Mouse (Mus musculus): Measurements from ENCODE around the gene E130208F15Rik. TPM values are rescaled to one million over a fixed set of nuclear protein-coding genes. Genes with fewer than 3 reads are reported as not detected.
A peak's percentile ranks its signal among the peaks of the same experiment; 100 is the strongest.

Gene E130208F15Rik
- polyA plus RNA-seq, 1 experiment: 0.81 TPM

DNA sequence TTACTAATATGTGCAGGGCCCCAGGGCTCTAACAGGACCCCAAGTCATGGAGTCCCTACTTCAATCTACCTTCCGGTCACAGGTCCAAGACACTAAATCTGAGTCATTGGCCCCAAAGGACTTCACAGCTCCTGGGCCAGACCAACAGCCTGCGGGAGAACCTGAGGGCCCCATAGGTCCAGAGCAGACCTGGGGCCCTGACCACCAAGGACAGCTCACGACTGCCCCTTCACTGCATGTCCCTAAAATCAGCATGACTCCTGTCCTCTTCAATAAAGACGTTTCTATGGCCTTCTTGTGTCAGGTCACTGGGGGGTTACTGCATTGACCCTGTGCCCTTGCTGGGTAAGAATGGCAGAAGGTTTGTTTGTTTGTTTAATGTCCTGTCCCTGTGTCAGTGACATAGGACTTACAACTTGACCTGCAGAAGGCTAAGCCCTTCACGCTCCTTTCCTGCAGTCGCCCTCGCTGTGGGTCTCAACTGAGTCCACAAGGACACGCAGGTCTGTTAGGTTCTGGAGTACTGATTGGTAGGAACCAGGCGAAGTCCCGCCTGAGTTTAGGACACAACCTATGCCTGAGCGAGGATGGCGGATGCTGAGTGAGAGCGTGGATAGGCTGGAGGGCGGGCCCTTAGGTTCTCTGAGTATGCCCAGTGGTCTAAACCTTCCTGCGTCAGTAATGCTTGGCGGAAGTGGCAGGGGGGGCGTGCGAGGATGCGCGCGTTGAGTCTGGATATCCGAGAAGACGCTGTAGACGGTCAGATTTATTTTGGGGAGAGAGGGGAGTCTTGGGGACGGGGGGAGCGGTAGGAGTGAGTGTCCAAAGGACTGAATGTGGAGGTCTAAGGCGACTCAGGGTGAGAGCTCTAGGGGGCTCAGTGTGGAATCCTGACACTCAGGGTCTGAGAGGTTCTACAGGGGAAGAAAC, 13.2 kb upstream of the E130208F15Rik start, which contains the start of gene Alkbh6:
Alkbh6 (plus strand) TSS at position 642 of the 930 bp plus-strand sequence.
- H3K4me3 ChIP-seq (ENCODE audit: insufficient read depth, poor library complexity, severe bottlenecking): peak within 1 kb of the TSS; percentile 60
- H3K36me3 ChIP-seq (ENCODE audit: control insufficient read depth, insufficient read depth): no peaks in the 10 kb centered on the region
- peak within 1 kb of the TSS; percentile 66 for H3ac ChIP-seq (ENCODE audit: control insufficient read depth, insufficient read length, low read depth)
- H3K79me3 ChIP-seq (ENCODE audit: low read depth): no peaks in the 10 kb centered on the region
- no peaks in the 10 kb centered on the region for H3K27me3 ChIP-seq (ENCODE audit: control insufficient read depth, insufficient read depth, insufficient read length)
- TF ChIP-seq FOSL1 (IDR thresholded peaks at IDR 0.05; ENCODE audit: insufficient read depth, low read length, poor library complexity, severe bottlenecking): no peak
- TF ChIP-seq MAX (IDR thresholded peaks at IDR 0.05): no peak
- no peak for TF ChIP-seq USF1 (IDR thresholded peaks at IDR 0.05; ENCODE audit: low read depth)
- no peak for TF ChIP-seq CEBPB (IDR thresholded peaks at IDR 0.05; ENCODE audit: low read depth)
- TF ChIP-seq MYOG (IDR thresholded peaks at IDR 0.05; ENCODE audit: control insufficient read depth, extremely low read depth, insufficient read length): no peak
- H3K79me2 ChIP-seq (ENCODE audit: control insufficient read depth, insufficient read depth): peaks cover 5% of the 10 kb centered on the region

DNA sequence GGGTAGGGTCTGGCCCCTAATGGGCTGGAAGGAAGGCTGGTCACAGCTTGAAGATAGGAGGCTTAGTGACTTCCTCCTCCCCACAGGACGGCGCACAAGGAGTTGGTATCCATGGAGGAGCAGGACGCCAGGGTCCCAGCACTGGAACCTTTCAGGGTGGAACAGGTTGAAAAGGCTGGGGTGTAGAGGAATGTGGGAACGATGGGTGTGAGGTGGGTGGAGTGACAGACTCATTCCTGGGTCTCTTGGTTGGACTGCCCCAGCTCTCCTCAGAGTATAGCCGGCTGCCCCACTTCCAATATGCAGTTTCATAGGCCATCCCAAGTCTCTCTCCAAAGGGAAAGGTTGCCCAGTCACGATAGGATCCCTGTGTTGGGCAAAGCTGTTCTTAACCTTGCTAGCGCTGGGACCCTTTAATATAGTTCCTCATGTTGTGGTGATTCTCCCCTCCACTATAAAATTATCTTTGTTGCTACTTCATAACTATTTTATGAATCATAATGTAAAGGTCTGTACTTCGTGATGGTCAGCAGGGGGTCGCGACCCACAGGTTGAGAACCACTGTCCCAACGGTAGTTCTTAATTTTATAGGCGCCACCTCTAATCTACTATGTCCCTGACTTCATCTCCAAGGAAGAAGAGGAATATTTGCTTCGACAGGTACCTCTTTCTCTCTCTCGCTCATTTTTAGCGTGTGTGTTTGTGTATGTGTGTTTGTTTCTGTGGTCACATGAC, 12.0 kb upstream of the E130208F15Rik start:
- no peaks in the 10 kb centered on the region for H3K27me3 ChIP-seq (ENCODE audit: control insufficient read depth, insufficient read depth, insufficient read length)
- H3K79me2 ChIP-seq (ENCODE audit: control insufficient read depth, insufficient read depth): peaks cover 5% of the 10 kb centered on the region
- TF ChIP-seq CEBPB (IDR thresholded peaks at IDR 0.05; ENCODE audit: low read depth) (no peak), MYOD1 (IDR thresholded peaks at IDR 0.05; ENCODE audit: control insufficient read depth, insufficient read length, low read depth) (no peak), CTCF (IDR thresholded peaks at IDR 0.05; ENCODE audit: control insufficient read depth, insufficient read depth, insufficient read length) (no peak), FOSL1 (IDR thresholded peaks at IDR 0.05; ENCODE audit: insufficient read depth, low read length, poor library complexity, severe bottlenecking) (no peak), MAX (IDR thresholded peaks at IDR 0.05) (no peak), MYOG (IDR thresholded peaks at IDR 0.05; ENCODE audit: control insufficient read depth, extremely low read depth, insufficient read length) (no peak), USF1 (IDR thresholded peaks at IDR 0.05; ENCODE audit: low read depth) (no peak)
- H3ac ChIP-seq (ENCODE audit: control insufficient read depth, insufficient read length, low read depth): peak overlapping the region; percentile 66
- H3K4me3 ChIP-seq (ENCODE audit: insufficient read depth, poor library complexity, severe bottlenecking): peak overlapping the region; percentile 60
- no peaks in the 10 kb centered on the region for H3K36me3 ChIP-seq (ENCODE audit: control insufficient read depth, insufficient read depth)
- H3K79me3 ChIP-seq (ENCODE audit: low read depth): no peaks in the 10 kb centered on the region

DNA sequence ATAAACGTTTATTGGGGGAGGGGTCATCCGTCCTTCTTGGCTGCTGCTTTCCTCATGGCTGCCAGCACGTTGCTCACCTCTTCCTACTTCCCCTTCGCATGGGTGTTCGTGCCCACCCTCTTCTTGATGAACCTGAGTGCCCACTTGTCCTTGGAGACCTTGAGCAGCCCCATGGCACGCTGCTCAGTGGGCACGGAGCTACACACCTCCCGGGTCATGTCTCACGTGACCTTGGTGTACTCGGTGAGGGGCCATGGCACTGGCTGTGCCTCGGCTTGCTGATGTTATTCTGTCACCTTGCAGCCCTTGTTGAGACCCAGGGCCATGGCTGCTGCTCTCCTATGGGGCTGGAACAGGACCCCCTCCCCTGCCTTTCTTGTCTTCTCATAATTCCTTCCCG, 11.4 kb upstream of the E130208F15Rik start:
- H3ac ChIP-seq (ENCODE audit: control insufficient read depth, insufficient read length, low read depth): no peak overlapping the region

DNA sequence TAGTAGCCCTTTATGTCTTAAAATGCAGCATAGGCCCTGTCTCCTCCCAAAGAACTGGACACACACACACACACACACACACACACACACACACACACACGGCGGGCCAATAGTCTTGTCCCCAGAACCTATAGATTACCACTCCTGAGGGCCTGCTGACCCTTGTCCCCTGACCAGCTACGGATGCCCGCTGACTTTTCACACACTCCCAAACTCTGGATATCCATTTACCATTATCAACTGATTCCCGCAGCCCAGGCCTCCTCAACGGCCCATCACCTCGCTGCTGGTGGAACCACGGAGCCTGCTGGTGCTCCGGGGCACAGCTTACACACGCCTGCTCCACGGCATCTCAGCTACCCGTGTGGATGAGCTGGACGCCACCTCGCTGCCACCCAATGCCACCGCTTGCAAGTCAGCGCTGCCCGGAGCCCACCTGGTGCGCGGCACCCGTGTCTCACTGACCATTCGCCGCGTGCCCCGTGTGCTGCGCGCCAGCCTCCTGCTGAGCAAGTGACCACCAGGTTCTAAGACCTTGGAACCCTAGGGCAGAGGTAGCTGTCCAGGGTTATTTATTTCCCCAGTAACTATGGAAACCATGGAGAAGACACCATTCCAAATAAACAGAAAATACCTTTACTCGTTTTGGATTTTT, 7.7 kb upstream of the E130208F15Rik start:
- no peak overlapping the region for H3ac ChIP-seq (ENCODE audit: control insufficient read depth, insufficient read length, low read depth)
- H3K79me2 ChIP-seq (ENCODE audit: control insufficient read depth, insufficient read depth): peaks cover 5% of the 10 kb centered on the region
- no peaks in the 10 kb centered on the region for H3K36me3 ChIP-seq (ENCODE audit: control insufficient read depth, insufficient read depth)
- no peak overlapping the region for H3K4me3 ChIP-seq (ENCODE audit: insufficient read depth, poor library complexity, severe bottlenecking)
- H3K27me3 ChIP-seq (ENCODE audit: control insufficient read depth, insufficient read depth, insufficient read length): no peaks in the 10 kb centered on the region
- TF ChIP-seq MAX (IDR thresholded peaks at IDR 0.05): no peak
- TF ChIP-seq FOSL1 (IDR thresholded peaks at IDR 0.05; ENCODE audit: insufficient read depth, low read length, poor library complexity, severe bottlenecking): no peak
- no peak for TF ChIP-seq CTCF (IDR thresholded peaks at IDR 0.05; ENCODE audit: control insufficient read depth, insufficient read depth, insufficient read length)
- no peak for TF ChIP-seq USF1 (IDR thresholded peaks at IDR 0.05; ENCODE audit: low read depth)
- TF ChIP-seq CEBPB (IDR thresholded peaks at IDR 0.05; ENCODE audit: low read depth): no peak
- H3K79me3 ChIP-seq (ENCODE audit: low read depth): no peaks in the 10 kb centered on the region

More for the DNA sequence above, 11.4 kb upstream of the E130208F15Rik start:
- TF ChIP-seq MYOD1 (IDR thresholded peaks at IDR 0.05; ENCODE audit: control insufficient read depth, insufficient read length, low read depth): no peak
- TF ChIP-seq MYOG (IDR thresholded peaks at IDR 0.05; ENCODE audit: control insufficient read depth, extremely low read depth, insufficient read length): no peak
- TF ChIP-seq CTCF (IDR thresholded peaks at IDR 0.05; ENCODE audit: control insufficient read depth, insufficient read depth, insufficient read length): no peak
- no peak for TF ChIP-seq CEBPB (IDR thresholded peaks at IDR 0.05; ENCODE audit: low read depth)
- no peak for TF ChIP-seq MAX (IDR thresholded peaks at IDR 0.05)
- TF ChIP-seq USF1 (IDR thresholded peaks at IDR 0.05; ENCODE audit: low read depth): no peak
- TF ChIP-seq FOSL1 (IDR thresholded peaks at IDR 0.05; ENCODE audit: insufficient read depth, low read length, poor library complexity, severe bottlenecking): no peak
- H3K27me3 ChIP-seq (ENCODE audit: control insufficient read depth, insufficient read depth, insufficient read length): no peaks in the 10 kb centered on the region
- no peak overlapping the region for H3K4me3 ChIP-seq (ENCODE audit: insufficient read depth, poor library complexity, severe bottlenecking)
- no peaks in the 10 kb centered on the region for H3K79me3 ChIP-seq (ENCODE audit: low read depth)
- peaks cover 5% of the 10 kb centered on the region for H3K79me2 ChIP-seq (ENCODE audit: control insufficient read depth, insufficient read depth)
- H3K36me3 ChIP-seq (ENCODE audit: control insufficient read depth, insufficient read depth): no peaks in the 10 kb centered on the region

DNA sequence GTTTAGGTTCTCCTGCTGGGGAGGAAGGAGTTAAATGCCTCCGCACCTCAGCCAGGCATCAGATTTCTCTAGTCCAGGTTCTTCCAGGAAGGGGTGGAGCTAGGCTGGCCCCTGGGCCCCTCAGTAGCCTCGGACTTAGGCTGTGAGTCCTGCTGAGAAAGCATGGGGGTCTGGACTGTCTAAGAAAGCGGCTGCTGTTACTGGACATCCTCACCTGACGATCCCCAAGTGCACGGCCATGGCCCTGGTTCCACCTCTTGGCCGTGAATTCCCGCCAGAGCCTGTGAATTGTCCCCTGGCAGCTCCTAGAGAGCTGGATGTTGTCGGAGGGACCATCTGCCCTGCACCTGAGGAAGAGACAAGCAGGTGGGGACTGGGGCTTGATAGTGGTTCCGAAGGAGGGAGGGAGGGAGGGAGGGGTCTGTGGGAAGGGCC, 6.8 kb upstream of the E130208F15Rik start, which contains the start of gene Syne4:
Syne4 (plus strand) TSS at position 87 of the 435 bp plus-strand sequence.
- H3K79me3 ChIP-seq (ENCODE audit: low read depth): no peaks in the 10 kb centered on the region
- no peaks in the 10 kb centered on the region for H3K79me2 ChIP-seq (ENCODE audit: control insufficient read depth, insufficient read depth)
- no peaks in the 10 kb centered on the region for H3K27me3 ChIP-seq (ENCODE audit: control insufficient read depth, insufficient read depth, insufficient read length)
- no peak within 1 kb of the TSS for H3K4me3 ChIP-seq (ENCODE audit: insufficient read depth, poor library complexity, severe bottlenecking)
- H3K36me3 ChIP-seq (ENCODE audit: control insufficient read depth, insufficient read depth): no peaks in the 10 kb centered on the region
- TF ChIP-seq MYOD1 (IDR thresholded peaks at IDR 0.05; ENCODE audit: control insufficient read depth, insufficient read length, low read depth): no peak
- no peak for TF ChIP-seq MAX (IDR thresholded peaks at IDR 0.05)
- TF ChIP-seq USF1 (IDR thresholded peaks at IDR 0.05; ENCODE audit: low read depth): no peak
- no peak for TF ChIP-seq CEBPB (IDR thresholded peaks at IDR 0.05; ENCODE audit: low read depth)
- no peak for TF ChIP-seq FOSL1 (IDR thresholded peaks at IDR 0.05; ENCODE audit: insufficient read depth, low read length, poor library complexity, severe bottlenecking)
- TF ChIP-seq CTCF (IDR thresholded peaks at IDR 0.05; ENCODE audit: control insufficient read depth, insufficient read depth, insufficient read length): no peak
- no peak for TF ChIP-seq MYOG (IDR thresholded peaks at IDR 0.05; ENCODE audit: control insufficient read depth, extremely low read depth, insufficient read length)
- no peak within 1 kb of the TSS for H3ac ChIP-seq (ENCODE audit: control insufficient read depth, insufficient read length, low read depth)
